Mouse (Mus musculus) kidney, postnatal 0 days (tissue): ENCODE data around the gene Slc9b1. TPM values are rescaled to one million over a fixed set of nuclear protein-coding genes. Genes with fewer than 3 reads are reported as not detected.

Experiments used
- ATAC-seq: fragments of 200-750 bp; cut with Nextera tagmentation; replicated peaks from 2 replicates; pipeline ENCODE4 v1.8.0; 2017; ENCODE audit warnings: low read depth, moderate number of reproducible peaks, moderate TSS enrichment, moderate library complexity; ENCODE audit not compliant: low FRiP score
- DNase-seq: peaks from one replicate; pipeline ENCODE4 v3.0.0-alpha.2; 2016; ENCODE audit warnings: low spot score
- H3K27ac ChIP-seq: fragments of 300-500 bp; sonication (generic); 2 replicates; pipeline ENCODE4 v1.5.1; 2014; ENCODE audit warnings: mild to moderate bottlenecking
- H3K27me3 ChIP-seq: fragments of 300-500 bp; sonication (generic); 2 replicates; pipeline ENCODE4 v1.6.1; 2014; ENCODE audit warnings: low read length, mixed read lengths; ENCODE audit not compliant: insufficient read depth
- H3K36me3 ChIP-seq: fragments of 300-500 bp; sonication (generic); 2 replicates; pipeline ENCODE4 v1.6.1; 2014; ENCODE audit warnings: low read length, mixed read lengths; ENCODE audit not compliant: insufficient read depth
- H3K4me1 ChIP-seq: fragments of 300-500 bp; sonication (generic); replicated peaks from 2 replicates; pipeline ENCODE4 v1.6.1; 2014; ENCODE audit warnings: antibody characterized with exemption, low read length, mixed read lengths; ENCODE audit not compliant: insufficient read depth
- H3K4me2 ChIP-seq: fragments of 300-500 bp; sonication (generic); 2 replicates; pipeline ENCODE4 v1.6.1; 2014; ENCODE audit warnings: mild to moderate bottlenecking, low read length, moderate library complexity, mixed read lengths
- H3K4me3 ChIP-seq: fragments of 300-500 bp; sonication (generic); replicated peaks from 2 replicates; pipeline ENCODE4 v1.5.1; 2014; ENCODE audit warnings: low read depth, low read length
- H3K9ac ChIP-seq: fragments of 300-500 bp; sonication (generic); 2 replicates; pipeline ENCODE4 v1.6.1; 2014; ENCODE audit warnings: low read depth, low read length
- H3K9me3 ChIP-seq: fragments of 300-500 bp; sonication (generic); replicated peaks from 2 replicates; pipeline ENCODE4 v1.6.1; 2016; ENCODE audit warnings: low read length, inconsistent platforms, mixed read lengths
- CTCF ChIP-seq: IDR thresholded peaks from 2 replicates; pipeline ENCODE4 v1.5.1; 2016; ENCODE audit warnings: antibody characterized with exemption, low read depth, mild to moderate bottlenecking, moderate library complexity
- WGBS: fragments of 180-500 bp; shearing (Covaris S2); extraction: QIAGEN DNeasy Blood & Tissue Kit; methylation state at CpG from one replicate; pipeline ENCODE4 v1.1.7; 2014; 5-methylcytosine and 5-hydroxymethylcytosine counted together
- polyA plus RNA-seq: library from polyadenylated mRNA; unstranded; fragments of >200 nt; fragmentation: Nextera tagmentation; extraction: Ambion mirVana; gene quantifications from 2 replicates; pipeline ENCODE4 v1.2.1, GENCODE M21; 2015

Slc9b1 gene
- 0.25 and 0.32 TPM in 2 replicates for polyA plus RNA-seq

GRCm38 (mm10) chr3:135347739-135348264, at the start of gene Slc9b1:
Slc9b1 (plus strand) TSS chr3:135348029.
- H3K4me1 ChIP-seq = no peaks in the 10 kb centered on the region
- WGBS = 79% methylated on average over 14 of the region's 14 CpGs
- H3K4me3 ChIP-seq = no peak within 1 kb of the TSS
- H3K27ac ChIP-seq = no peak within 1 kb of the TSS
- H3K9me3 ChIP-seq = no peaks in the 10 kb centered on the region
- no peak within 1 kb of the TSS for H3K4me2 ChIP-seq
- no peaks in the 10 kb centered on the region for H3K36me3 ChIP-seq
- no peak for DNase-seq
- no peaks in the 10 kb centered on the region for H3K27me3 ChIP-seq
- TF ChIP-seq CTCF = no peak
- no peak for ATAC-seq
- no peak within 1 kb of the TSS for H3K9ac ChIP-seq

GRCm38 (mm10) chr3:135298560-135298959, 49.3 kb upstream of the Slc9b1 start:
- Histone ChIP-seq H3K27ac (no peak overlapping the region), H3K9me3 (no peaks in the 10 kb centered on the region), H3K36me3 (no peaks in the 10 kb centered on the region), H3K4me1 (no peaks in the 10 kb centered on the region), H3K4me3 (no peak overlapping the region), H3K9ac (no peak overlapping the region), H3K27me3 (no peaks in the 10 kb centered on the region), H3K4me2 (no peak overlapping the region)
- ATAC-seq (no peak), DNase-seq (no peak)
- no peak for TF ChIP-seq CTCF
- 71% methylated on average over 3 of the region's 3 CpGs for WGBS

DNA sequence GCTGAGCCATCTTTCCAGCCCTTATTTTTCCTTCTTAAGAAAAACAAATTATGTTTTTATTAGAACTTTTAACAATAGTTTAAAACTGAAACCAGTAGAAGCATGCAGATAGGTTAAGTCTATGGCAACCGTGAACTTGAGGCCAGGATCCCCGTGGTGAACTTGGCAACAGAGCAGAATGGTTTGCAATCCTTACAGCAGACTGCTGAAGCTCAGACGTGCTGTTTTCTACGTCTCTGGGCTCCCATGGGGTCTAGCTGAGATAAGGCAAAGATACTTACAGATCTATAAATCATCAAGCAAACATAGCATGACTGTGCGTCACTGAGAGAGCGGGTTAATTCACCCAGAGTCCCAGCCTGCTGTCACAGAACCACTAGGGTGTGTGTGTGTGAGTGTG, 47.7 kb upstream of the Slc9b1 start:
- Histone ChIP-seq H3K4me2 (no peak overlapping the region), H3K4me3 (no peak overlapping the region), H3K27ac (no peak overlapping the region), H3K27me3 (no peaks in the 10 kb centered on the region), H3K9ac (no peak overlapping the region), H3K9me3 (no peaks in the 10 kb centered on the region), H3K4me1 (no peaks in the 10 kb centered on the region), H3K36me3 (no peaks in the 10 kb centered on the region)
- no peak for TF ChIP-seq CTCF
- no peak for ATAC-seq
- WGBS = 43% methylated on average over 6 of the region's 6 CpGs
- no peak for DNase-seq

DNA sequence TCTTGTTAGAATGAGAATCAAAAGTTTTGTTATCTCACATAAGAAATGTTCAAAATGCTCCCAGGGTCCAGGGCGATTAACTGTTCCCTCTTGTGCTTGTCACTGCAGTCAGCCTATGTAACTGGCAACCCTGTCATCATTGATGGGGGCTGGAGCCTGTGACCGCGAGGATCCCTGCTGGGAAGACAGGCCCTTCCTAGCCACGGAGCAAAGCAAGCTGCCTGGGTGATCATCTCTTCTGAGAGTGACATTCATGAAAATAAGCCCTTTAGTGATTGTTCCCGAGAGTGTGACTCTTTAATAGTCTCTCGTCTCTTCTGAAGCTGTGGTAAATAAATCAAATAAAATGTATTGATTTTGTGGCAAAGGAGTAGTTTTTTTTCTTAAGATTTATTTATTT, 43.8 kb upstream of the Slc9b1 start:
- ATAC-seq (no peak), DNase-seq (no peak)
- TF ChIP-seq CTCF = no peak
- Histone ChIP-seq H3K36me3 (no peaks in the 10 kb centered on the region), H3K4me3 (no peak overlapping the region), H3K4me2 (no peak overlapping the region), H3K4me1 (no peaks in the 10 kb centered on the region), H3K27ac (no peak overlapping the region), H3K9ac (no peak overlapping the region), H3K9me3 (no peaks in the 10 kb centered on the region), H3K27me3 (no peaks in the 10 kb centered on the region)
- WGBS = 38% methylated on average over 6 of the region's 6 CpGs

GRCm38 (mm10) chr3:135304566-135304965, 43.3 kb upstream of the Slc9b1 start:
- Histone ChIP-seq H3K4me1 (no peaks in the 10 kb centered on the region), H3K4me2 (no peak overlapping the region), H3K9ac (no peak overlapping the region), H3K4me3 (no peak overlapping the region), H3K9me3 (no peaks in the 10 kb centered on the region), H3K27me3 (no peaks in the 10 kb centered on the region), H3K27ac (no peak overlapping the region; the same call in 1 of the 2 replicates), H3K36me3 (no peaks in the 10 kb centered on the region)
- TF ChIP-seq CTCF = no peak
- ATAC-seq = no peak
- no peak for DNase-seq
- WGBS = 30% methylated on average over 9 of the region's 9 CpGs

DNA sequence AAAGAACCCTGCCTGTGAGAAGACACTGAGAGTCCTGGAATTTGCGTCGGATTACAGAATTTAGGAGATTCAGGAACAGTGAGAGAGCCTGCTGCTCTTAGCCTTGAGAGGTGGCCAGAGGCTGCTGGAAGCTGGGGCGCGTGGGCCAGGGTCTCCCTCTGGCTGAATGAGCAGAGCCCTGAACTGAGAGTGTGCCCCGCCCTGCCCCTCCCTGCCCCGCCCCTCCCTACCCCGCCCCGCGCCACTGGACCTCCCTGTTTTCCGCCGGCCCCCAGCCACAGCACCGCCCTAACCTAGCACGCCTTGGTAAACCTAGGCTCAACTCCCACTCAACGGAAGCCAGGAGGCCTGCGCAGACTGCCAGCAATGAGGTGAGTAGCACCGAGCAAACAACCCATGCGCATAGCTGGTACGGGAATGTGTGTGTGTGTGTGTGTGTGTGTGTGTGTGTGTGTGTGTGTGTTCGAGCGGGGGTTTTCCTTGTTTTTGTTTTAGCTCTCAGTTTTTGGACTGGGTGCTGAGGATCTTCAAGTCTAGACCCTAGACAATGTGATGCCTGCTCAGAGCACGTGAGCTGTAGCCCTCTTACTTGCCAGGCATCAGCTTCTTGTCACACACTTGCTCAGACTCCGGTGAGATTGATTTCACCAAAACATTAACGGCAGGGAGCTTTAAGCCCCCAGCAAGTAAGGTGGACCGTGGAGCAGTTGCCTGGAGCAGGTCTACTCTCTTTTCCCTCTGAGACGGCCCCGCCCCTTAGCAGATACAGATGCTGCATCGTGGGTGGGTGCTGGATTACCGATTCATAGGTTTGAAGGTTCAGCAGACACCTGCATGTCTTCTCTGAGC, 40.2 kb upstream of the Slc9b1 start, which contains the start of gene Slc9b2:
Gene Slc9b2 (plus strand): TSS at position 290 of the 849 bp plus-strand sequence.
- Histone ChIP-seq H3K36me3 (no peaks in the 10 kb centered on the region), H3K4me2 (peak within 1 kb of the TSS; percentile 71), H3K4me3 (peak within 1 kb of the TSS; percentile 35), H3K27me3 (no peaks in the 10 kb centered on the region), H3K9ac (peak within 1 kb of the TSS; percentile 42; the same call in 1 of the 2 replicates), H3K4me1 (no peaks in the 10 kb centered on the region), H3K9me3 (no peaks in the 10 kb centered on the region), H3K27ac (no peak within 1 kb of the TSS)
- ATAC-seq (peak; percentile 96), DNase-seq (peak; percentile 81)
- no peak for TF ChIP-seq CTCF
- 8% methylated on average over 28 of the region's 28 CpGs for WGBS
